Mouse (Mus musculus) thymus, adult 2 months (tissue): ENCODE data around the gene Hoxa9.

Experiments
- CTCF ChIP-seq: fragments of 200-500 bp; IDR thresholded peaks from 2 replicates; pipeline ENCODE4 v1.5.1; 2012; ENCODE audit warnings: mild to moderate bottlenecking, control low read depth, low read length, moderate library complexity, borderline replicate concordance; ENCODE audit not compliant: control insufficient read depth, poor library complexity, insufficient read depth; ENCODE audit errors: extremely low read depth
- POLR2A ChIP-seq: fragments of 200-500 bp; IDR thresholded peaks from 2 replicates; pipeline ENCODE4 v1.6.1; 2012; ENCODE audit warnings: mild to moderate bottlenecking, low read length, control low read depth, moderate library complexity; ENCODE audit not compliant: control insufficient read depth, poor library complexity, insufficient read depth; ENCODE audit errors: extremely low read depth

DNA sequence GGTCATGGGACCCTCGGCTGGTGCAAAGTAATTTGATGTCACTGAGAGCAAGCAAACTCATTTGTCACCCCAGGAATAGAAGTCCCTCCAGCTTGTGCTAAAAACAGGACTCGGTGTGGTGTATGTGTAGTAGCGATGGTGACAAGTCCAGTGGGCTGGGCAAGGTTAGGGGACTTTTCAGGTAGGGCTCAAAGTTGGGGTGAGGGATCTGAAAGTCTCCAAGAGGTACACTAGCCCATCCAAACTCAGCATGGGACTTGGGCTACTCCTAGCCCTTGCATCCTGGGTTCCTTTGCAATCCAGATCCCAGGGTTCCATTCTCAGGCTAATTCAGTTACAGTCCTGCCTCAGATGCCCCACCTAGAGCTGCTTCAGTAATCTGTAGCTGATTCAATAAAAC is 37.9 kb upstream of the Hoxa9 start:
- TF ChIP-seq POLR2A (no peak), CTCF (no peak)
